Mouse (Mus musculus) forebrain, embryonic 11.5 days (tissue): ENCODE measurements around the gene Gm20388. TPM values are rescaled to one million over a fixed set of nuclear protein-coding genes. Genes with fewer than 3 reads are reported as not detected.

Experiments
- ATAC-seq: fragments of 200-750 bp; cut with Nextera tagmentation; replicated peaks from 2 replicates; pipeline ENCODE4 v1.8.0; 2017; ENCODE audit warnings: moderate TSS enrichment; ENCODE audit not compliant: low FRiP score
- DNase-seq: peaks from one replicate; pipeline ENCODE4 v3.0.0-alpha.2; 2017; ENCODE audit warnings: low spot score
- H3K27ac ChIP-seq: fragments of 300-500 bp; sonication (generic); 2 replicates; pipeline ENCODE4 v1.5.1; 2014; ENCODE audit warnings: low read depth, low read length
- H3K27me3 ChIP-seq: fragments of 300-500 bp; sonication (generic); 2 replicates; pipeline ENCODE4 v1.6.1; 2014; ENCODE audit warnings: mild to moderate bottlenecking, low read length, mixed read lengths; ENCODE audit not compliant: control insufficient read depth, insufficient read depth
- H3K36me3 ChIP-seq: fragments of 300-500 bp; sonication (generic); 2 replicates; pipeline ENCODE4 v1.6.1; 2014; ENCODE audit warnings: mild to moderate bottlenecking, low read length, moderate library complexity, mixed read lengths; ENCODE audit not compliant: control insufficient read depth, insufficient read depth
- H3K4me1 ChIP-seq: fragments of 300-500 bp; sonication (generic); replicated peaks from 2 replicates; pipeline ENCODE4 v1.6.1; 2014; ENCODE audit warnings: low read length, mixed read lengths; ENCODE audit not compliant: control insufficient read depth, insufficient read depth
- H3K4me2 ChIP-seq: fragments of 300-500 bp; sonication (generic); 2 replicates; pipeline ENCODE4 v1.6.1; 2014; ENCODE audit warnings: low read depth, mild to moderate bottlenecking, low read length, moderate library complexity, mixed read lengths; ENCODE audit not compliant: severe bottlenecking
- H3K4me3 ChIP-seq: fragments of 300-500 bp; sonication (generic); 2 replicates; pipeline ENCODE4 v1.5.1; 2014; ENCODE audit warnings: low read depth, low read length
- H3K9ac ChIP-seq: fragments of 300-500 bp; sonication (generic); 2 replicates; pipeline ENCODE4 v1.6.1; 2014; ENCODE audit warnings: low read length
- H3K9me3 ChIP-seq: fragments of 300-500 bp; sonication (generic); 2 replicates; pipeline ENCODE4 v1.6.1; 2016; ENCODE audit warnings: low read length, mixed read lengths; ENCODE audit not compliant: control insufficient read depth
- WGBS: fragments of 180-500 bp; shearing (Covaris S2); extraction: QIAGEN DNeasy Blood & Tissue Kit; methylation state at CpG from one replicate; pipeline ENCODE4 v1.1.7; 2014; 5-methylcytosine and 5-hydroxymethylcytosine counted together
- polyA plus RNA-seq: library from polyadenylated mRNA; unstranded; fragments of >200 nt; fragmentation: Nextera tagmentation; extraction: Ambion mirVana; gene quantifications from 2 replicates; pipeline ENCODE4 v1.2.1, GENCODE M21; 2014

Gene Gm20388
- polyA plus RNA-seq, 1 experiment from 2014 or later = not detected

- DNase-seq (no peak), ATAC-seq (no peak)
- Histone ChIP-seq H3K9me3 (no peaks in the 10 kb centered on the region), H3K36me3 (no peaks in the 10 kb centered on the region), H3K4me3 (no peak overlapping the region), H3K27me3 (no peaks in the 10 kb centered on the region), H3K9ac (no peak overlapping the region), H3K4me1 (no peaks in the 10 kb centered on the region), H3K27ac (no peak overlapping the region), H3K4me2 (no peak overlapping the region)
- WGBS = 83% methylated on average over 9 of the region's 9 CpGs
Measured at GRCm38 (mm10) chr8:122103241-122103640, 2192.6 kb downstream of the Gm20388 start.

GRCm38 (mm10) chr8:122104658-122105057 is 2194.0 kb downstream of the Gm20388 start:
- no peak overlapping the region for H3K4me2 ChIP-seq
- no peaks in the 10 kb centered on the region for H3K27me3 ChIP-seq
- H3K4me1 ChIP-seq = no peaks in the 10 kb centered on the region
- no peak for DNase-seq
- ATAC-seq = no peak
- no peak overlapping the region for H3K9ac ChIP-seq
- no peaks in the 10 kb centered on the region for H3K9me3 ChIP-seq
- no peak overlapping the region for H3K4me3 ChIP-seq
- 69% methylated on average over 4 of the region's 4 CpGs for WGBS
- no peak overlapping the region for H3K27ac ChIP-seq
- no peaks in the 10 kb centered on the region for H3K36me3 ChIP-seq

- H3K4me2 ChIP-seq = no peak overlapping the region
- ATAC-seq (no peak), DNase-seq (no peak)
- no peaks in the 10 kb centered on the region for H3K4me1 ChIP-seq
- H3K36me3 ChIP-seq = no peaks in the 10 kb centered on the region
- H3K27me3 ChIP-seq = no peaks in the 10 kb centered on the region
- H3K27ac ChIP-seq = no peak overlapping the region
- H3K9me3 ChIP-seq = no peaks in the 10 kb centered on the region
- no peak overlapping the region for H3K4me3 ChIP-seq
- H3K9ac ChIP-seq = no peak overlapping the region
- 82% methylated on average over 9 of the region's 9 CpGs for WGBS
Measured at GRCm38 (mm10) chr8:122106270-122106669, 2195.6 kb downstream of the Gm20388 start.

GRCm38 (mm10) chr8:122110240-122110866 is 2199.7 kb downstream of the Gm20388 start:
- Histone ChIP-seq H3K27me3 (no peaks in the 10 kb centered on the region), H3K4me2 (no peak overlapping the region), H3K4me3 (no peak overlapping the region), H3K4me1 (no peaks in the 10 kb centered on the region), H3K9me3 (no peaks in the 10 kb centered on the region), H3K27ac (no peak overlapping the region), H3K36me3 (no peaks in the 10 kb centered on the region), H3K9ac (no peak overlapping the region)
- no peak for ATAC-seq
- 78% methylated on average over 20 of the region's 20 CpGs for WGBS
- DNase-seq = no peak

- Histone ChIP-seq H3K27me3 (no peaks in the 10 kb centered on the region), H3K9ac (no peak overlapping the region), H3K4me3 (no peak overlapping the region), H3K9me3 (no peaks in the 10 kb centered on the region), H3K27ac (no peak overlapping the region), H3K4me2 (no peak overlapping the region), H3K36me3 (no peaks in the 10 kb centered on the region), H3K4me1 (no peaks in the 10 kb centered on the region)
- DNase-seq = no peak
- no peak for ATAC-seq
- 73% methylated on average over 6 of the region's 6 CpGs for WGBS
Measured at GRCm38 (mm10) chr8:122110867-122111253, 2200.2 kb downstream of the Gm20388 start.

GRCm38 (mm10) chr8:122111745-122112144 is 2201.1 kb downstream of the Gm20388 start:
- no peak overlapping the region for H3K4me2 ChIP-seq
- no peaks in the 10 kb centered on the region for H3K9me3 ChIP-seq
- WGBS = 81% methylated on average over 11 of the region's 11 CpGs
- no peaks in the 10 kb centered on the region for H3K4me1 ChIP-seq
- H3K27ac ChIP-seq = no peak overlapping the region
- no peak overlapping the region for H3K4me3 ChIP-seq
- DNase-seq (no peak), ATAC-seq (no peak)
- no peaks in the 10 kb centered on the region for H3K27me3 ChIP-seq
- no peaks in the 10 kb centered on the region for H3K36me3 ChIP-seq
- no peak overlapping the region for H3K9ac ChIP-seq

- WGBS = 85% methylated on average over 14 of the region's 14 CpGs
- H3K4me2 ChIP-seq = no peak overlapping the region
- no peaks in the 10 kb centered on the region for H3K36me3 ChIP-seq
- H3K4me1 ChIP-seq = no peaks in the 10 kb centered on the region
- H3K27ac ChIP-seq = no peak overlapping the region
- ATAC-seq = no peak
- DNase-seq = no peak
- H3K27me3 ChIP-seq = no peaks in the 10 kb centered on the region
- H3K9me3 ChIP-seq = no peaks in the 10 kb centered on the region
- H3K4me3 ChIP-seq = no peak overlapping the region
- H3K9ac ChIP-seq = no peak overlapping the region
Measured at GRCm38 (mm10) chr8:122112264-122112965, 2201.8 kb downstream of the Gm20388 start.

GRCm38 (mm10) chr8:122114890-122115289 is 2204.2 kb downstream of the Gm20388 start:
- no peaks in the 10 kb centered on the region for H3K4me1 ChIP-seq
- no peak overlapping the region for H3K4me2 ChIP-seq
- no peak overlapping the region for H3K27ac ChIP-seq
- H3K9me3 ChIP-seq = no peaks in the 10 kb centered on the region
- ATAC-seq (no peak), DNase-seq (no peak)
- no peak overlapping the region for H3K4me3 ChIP-seq
- no peak overlapping the region for H3K9ac ChIP-seq
- no peaks in the 10 kb centered on the region for H3K27me3 ChIP-seq
- WGBS = 84% methylated on average over 2 of the region's 2 CpGs
- no peaks in the 10 kb centered on the region for H3K36me3 ChIP-seq
